Mouse (Mus musculus): Measurements from ENCODE around the gene Rbfox3.

Rbfox3 gene

DNA sequence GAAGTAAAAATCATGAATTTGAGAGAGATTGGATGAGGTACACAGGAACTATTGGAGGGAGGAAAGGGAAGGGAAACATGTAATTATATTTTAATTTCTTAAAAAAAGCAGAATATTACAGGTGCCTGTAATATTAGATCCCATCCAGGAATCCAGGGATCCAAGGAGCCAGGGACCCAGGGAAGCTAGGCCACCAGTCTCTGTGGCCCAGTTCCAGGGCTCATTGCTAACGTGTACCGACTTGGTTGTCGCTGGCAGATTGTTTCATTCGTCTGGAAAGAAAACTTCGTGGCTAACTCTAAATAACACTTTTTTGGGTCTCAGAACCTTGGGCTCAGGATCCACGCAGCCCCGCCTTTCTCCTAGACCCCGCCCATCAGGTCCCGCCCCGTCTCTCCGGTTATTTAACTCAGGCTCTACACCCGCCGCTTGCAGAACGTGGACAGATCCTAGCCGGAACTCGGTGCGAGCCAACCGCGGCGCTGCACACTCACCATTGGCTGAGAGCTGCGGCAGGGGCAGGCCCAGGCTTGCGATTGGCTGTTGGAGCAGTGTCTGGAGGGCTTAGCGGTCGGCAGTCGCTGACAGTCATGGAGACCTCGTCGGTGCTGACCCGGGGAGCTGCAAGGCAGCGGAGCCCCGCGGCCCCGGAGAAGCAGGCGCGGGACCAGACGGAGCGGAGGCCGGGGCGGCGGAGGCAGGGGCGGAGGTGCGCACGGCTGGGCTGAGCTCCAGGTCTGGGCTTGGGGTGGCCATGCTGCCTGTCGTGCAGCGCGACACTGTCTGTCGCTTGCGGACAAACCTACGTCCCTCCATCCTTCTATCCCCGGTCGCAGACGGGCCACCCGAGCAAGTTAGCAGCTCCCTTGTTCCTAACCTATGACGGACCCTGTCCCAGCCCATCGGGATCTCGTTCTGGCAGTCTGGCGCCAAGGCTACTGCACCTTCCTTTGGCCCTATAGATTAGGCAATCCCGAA lies 434.7 kb downstream of the Rbfox3 start, which contains the start of gene Engase:
Gene Engase (plus strand): TSS at position 434 of the 978 bp plus-strand sequence.
- peak; percentile 88 to 93 for DNase-seq (ENCODE audit: low spot score in 2 of 2)

DNA sequence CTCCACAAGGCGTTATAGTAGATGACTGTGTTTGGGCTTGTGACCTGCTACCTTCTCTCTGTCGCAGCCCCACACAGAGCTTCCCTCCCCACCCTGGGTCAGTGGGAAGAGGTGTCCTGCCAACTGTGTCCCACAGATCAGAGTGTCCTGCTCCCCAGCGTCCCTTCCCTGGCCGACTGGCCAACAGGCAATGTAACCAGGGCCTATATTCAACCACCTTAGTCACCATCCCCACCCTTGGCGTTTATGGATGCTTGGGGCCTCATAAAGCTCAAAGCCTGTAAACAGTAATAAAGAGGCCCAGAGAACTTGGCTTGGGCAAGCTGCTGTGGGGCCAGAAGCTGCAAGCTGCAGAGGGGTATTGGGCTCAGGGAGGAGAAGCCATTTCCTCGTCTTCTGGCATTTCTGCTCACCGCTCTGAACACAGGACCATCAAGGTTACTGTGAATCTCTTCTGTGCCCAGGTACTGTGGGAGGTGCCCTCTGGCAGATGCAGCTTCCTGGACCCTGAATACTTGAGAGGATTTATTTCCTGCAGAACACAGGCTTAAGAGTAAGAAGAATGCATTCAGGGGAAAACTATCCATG lies 435.8 kb downstream of the Rbfox3 start:
- no peak for DNase-seq (ENCODE audit: low spot score in 2 of 2)

- no peak for DNase-seq (ENCODE audit: low spot score in 2 of 2)
Observed at GRCm38 (mm10) chr11:118473842-118474500, 437.4 kb downstream of the Rbfox3 start.

GRCm38 (mm10) chr11:118473161-118473560 lies 438.2 kb downstream of the Rbfox3 start:
- DNase-seq (ENCODE audit: low spot score in 2 of 2) = no peak

DNA sequence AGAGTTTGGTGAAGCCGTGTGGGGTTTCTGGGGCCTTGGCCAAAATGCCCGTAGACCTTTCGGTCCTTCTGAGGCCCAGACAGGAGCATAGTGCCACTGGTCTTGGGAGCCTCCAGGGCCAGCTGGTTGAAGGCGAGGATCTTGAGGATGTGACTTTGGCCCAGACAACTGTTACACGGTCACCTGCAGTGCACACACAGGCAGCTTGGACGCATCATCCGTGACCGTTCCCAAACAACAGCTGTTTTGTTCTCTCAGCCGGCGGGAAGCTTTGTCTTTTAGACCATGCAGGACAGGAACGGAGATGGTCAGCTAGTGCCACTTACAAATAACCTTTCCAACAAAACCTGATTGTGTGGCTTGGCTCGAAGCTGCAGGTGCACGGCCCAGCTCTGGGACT lies 439.7 kb downstream of the Rbfox3 start:
- no peak for DNase-seq (ENCODE audit: low spot score in 2 of 2)

- no peak for DNase-seq (ENCODE audit: low spot score in 2 of 2)
Observed at GRCm38 (mm10) chr11:118470234-118470966, 441.0 kb downstream of the Rbfox3 start.

DNA sequence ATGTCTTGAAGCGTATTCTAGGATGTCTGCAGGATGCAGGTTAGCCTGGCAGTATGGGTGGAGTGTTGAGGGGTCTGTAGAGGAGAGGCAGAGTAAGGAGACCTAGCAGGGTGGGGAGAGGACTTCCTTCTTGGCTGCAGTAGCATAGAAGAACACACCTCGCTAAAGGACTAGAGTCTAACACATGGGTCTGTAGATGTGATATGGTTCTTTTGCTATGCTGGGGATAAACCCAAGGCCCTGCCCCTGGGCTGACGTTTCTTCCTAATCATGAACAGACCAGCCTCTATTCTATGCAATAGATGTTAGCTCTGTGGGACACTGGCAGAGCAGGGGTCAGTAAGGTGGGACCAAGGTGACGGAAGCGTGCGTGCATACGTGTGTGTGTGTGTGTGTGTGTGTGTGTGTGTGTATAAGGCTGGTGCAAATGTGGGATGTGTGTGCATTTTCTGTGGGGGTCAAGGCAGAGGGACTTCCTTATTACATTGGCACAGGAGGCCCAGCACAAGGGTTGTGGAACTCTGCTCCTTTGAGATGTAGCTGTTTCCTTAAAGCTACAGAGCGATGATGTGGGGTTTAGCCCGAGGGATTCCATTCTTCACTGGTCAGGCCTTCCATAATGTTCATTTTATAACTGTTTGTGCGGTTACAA lies 441.8 kb downstream of the Rbfox3 start:
- DNase-seq (ENCODE audit: low spot score in 2 of 2) = no peak

- DNase-seq (ENCODE audit: low spot score in 2 of 2) = no peak
Observed at GRCm38 (mm10) chr11:118467441-118468035, 443.9 kb downstream of the Rbfox3 start.

- DNase-seq (ENCODE audit: low spot score in 2 of 2) = no peak
Observed at GRCm38 (mm10) chr11:118460280-118460679, 451.1 kb downstream of the Rbfox3 start.

DNA sequence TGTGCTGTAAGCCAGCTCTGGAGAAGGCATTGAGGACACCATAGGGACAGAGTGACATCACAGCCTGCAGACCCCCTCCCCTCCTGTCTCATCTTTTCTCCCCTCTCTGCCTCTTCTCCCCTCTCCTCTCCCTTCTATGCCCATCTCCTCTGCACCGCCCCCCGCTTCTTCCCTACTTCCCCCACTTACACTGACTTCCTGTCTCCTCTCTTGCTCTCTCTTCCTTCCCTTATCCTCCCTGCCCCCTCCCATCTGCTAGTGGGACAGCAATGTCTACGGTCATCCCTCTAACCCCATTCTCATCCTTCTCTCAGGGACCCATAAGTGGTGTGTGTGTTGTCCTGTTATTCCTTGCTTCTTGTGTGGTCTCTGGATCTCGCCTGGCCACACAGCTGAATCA lies 451.9 kb downstream of the Rbfox3 start:
- DNase-seq (ENCODE audit: low spot score in 2 of 2) = no peak

DNA sequence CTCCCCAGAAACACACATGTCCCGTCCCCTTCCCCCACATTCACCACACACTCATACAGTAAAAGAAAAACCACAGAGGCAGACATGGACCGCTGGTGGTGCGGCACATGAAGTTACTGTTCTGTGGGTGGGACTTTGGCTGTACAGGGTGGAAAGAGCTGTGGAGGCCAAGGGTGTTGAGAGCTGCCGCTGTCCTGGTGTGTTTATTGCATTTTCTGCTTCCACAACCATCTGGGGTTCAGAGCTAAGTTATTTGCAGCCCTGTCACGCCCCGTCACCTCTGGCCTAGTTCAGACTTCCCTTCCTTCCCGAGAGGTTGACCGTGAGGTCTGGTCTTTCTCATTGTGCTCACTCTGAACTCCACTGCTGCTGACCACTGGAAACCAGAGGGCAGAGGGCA lies 452.3 kb downstream of the Rbfox3 start:
- DNase-seq (ENCODE audit: low spot score in 2 of 2) = no peak

- DNase-seq (ENCODE audit: low spot score in 2 of 2) = no peak
Observed at GRCm38 (mm10) chr11:118456937-118457336, 454.5 kb downstream of the Rbfox3 start.

DNA sequence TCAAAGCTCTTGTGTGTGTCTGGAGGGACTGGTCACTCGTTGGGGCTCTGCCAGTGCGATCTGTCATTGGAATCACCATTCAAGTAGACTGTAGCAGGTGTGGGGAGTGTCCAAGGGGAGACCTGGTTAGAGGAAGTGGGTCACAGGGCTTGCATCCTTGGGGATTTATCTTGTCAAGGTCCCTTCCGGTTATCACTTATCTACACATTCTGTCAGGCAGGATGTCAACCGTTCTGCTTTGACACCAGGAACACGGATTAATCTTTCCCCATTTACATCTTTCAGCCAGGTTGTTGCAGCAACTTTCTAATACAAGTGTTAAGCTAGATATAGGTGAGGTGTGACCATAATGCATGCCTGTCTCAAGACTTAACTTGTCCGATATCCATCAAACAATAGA lies 455.6 kb downstream of the Rbfox3 start:
- DNase-seq (ENCODE audit: low spot score in 2 of 2) = no peak

- no peak for DNase-seq (ENCODE audit: low spot score in 2 of 2)
Observed at GRCm38 (mm10) chr11:118453886-118454671, 457.3 kb downstream of the Rbfox3 start.

DNA sequence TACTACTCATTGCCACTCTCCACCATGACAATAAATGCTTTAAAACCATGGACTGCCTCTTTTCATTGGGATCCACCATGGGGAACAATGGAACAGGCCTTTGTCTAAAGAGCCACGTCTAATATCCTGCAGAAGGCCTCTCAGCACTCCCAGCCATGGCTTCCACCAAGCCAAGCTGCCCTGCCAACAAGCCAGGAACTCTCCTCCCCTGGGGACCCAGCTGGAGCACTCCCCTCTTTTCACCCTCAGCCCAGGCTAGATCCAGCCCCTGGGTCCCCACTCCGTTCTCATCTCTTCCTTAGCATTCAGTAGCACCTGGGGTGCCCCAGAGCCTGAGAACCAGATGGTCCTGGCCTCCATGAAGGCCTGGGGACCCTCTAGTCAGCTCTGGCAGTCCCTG lies 458.4 kb downstream of the Rbfox3 start:
- no peak for DNase-seq (ENCODE audit: low spot score in 2 of 2)

DNA sequence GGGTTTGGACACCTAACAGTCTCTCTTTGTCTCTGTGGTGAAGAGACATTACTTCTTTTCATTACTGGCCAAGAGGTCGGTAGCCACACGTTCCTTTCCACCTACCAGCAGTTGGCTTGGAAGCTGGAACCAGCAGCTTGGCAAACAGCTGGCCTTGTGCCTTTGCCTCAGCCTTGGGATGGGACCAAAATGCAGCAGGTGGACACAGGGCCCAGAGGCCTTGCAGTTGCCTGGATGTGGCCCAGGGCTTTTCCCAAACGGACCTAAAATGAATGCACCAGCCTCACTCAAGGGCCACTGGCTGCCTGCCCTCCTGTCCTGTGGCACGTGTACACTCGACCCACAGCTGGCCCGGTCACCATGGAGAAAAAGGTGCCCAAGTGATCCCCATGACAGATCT lies 460.2 kb downstream of the Rbfox3 start:
- DNase-seq (ENCODE audit: low spot score in 2 of 2) = no peak

DNA sequence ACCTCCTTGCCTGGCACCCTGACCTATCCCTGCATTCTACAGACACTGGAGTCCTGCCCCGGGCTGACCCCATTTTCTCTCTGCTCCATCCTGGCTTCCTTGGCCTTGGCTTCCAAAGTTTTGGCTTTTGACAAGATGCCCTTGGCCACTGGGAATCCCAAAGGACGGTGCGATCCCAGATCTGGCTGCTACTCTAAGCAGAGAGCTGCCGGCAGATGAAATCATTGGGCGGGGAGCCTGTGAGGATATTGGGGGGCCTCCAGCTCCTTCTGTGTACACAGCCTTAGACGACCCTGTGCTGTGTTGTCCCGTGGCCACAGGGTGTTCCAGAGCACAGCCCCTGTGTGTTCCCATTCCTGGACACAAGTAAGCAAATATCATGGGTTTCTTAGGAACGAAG lies 463.0 kb downstream of the Rbfox3 start:
- no peak for DNase-seq (ENCODE audit: low spot score in 2 of 2)

DNA sequence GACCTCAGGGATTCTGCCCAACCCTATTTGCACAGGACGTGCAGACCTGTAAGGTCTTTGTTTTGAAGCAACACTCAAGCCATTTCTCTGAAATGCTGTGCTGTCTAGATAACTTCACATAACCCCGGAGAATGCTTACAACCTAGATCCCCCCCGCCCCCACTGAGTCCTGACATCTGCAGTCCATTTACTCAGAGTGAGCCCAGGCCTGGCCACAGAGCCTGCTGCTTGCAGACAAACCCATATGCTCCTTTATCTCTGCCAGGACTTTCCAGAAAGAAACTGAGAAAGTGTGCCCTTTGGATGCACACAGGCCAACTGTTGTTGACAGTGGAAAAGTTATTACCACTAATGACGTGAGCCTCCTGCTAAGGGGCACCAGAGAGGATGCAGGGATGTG lies 464.1 kb downstream of the Rbfox3 start:
- DNase-seq (ENCODE audit: low spot score in 2 of 2) = no peak

- peak; percentile 44 to 59 for DNase-seq (ENCODE audit: low spot score in 2 of 2)
Observed at GRCm38 (mm10) chr11:118445843-118446242, 465.6 kb downstream of the Rbfox3 start.

All from frontal cortex, postnatal 25 days (tissue).